Comparison of ENCODE assay signal across 13 mouse cellular contexts in the genomic region with DNA sequence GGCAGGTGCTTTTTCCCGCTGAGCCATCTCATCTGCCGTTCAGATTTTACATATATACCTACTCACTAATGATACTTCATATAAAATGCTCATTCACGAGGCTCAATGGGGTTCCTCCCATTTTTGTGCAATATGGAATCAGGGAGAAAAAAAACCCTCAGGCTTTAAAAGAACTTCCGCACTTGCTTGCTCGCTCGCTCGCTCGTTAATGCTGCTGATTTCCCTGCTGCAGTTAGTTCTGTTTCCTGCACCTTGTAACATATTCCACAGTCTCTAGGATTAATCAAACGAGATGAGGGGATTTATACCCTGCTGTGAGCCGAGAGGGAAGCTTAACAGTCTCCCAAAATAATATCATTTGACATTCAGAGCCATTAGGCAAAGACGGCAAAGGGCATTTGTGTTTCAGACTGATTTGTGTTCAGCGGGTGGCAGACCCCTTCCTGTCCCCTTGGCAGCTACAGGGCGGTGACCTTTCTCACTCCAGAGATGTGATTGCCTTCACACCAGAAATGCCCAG.
DNase-seq lines count a peak whose midpoint lies in the region; ATAC-seq and TF ChIP-seq lines count a peak whose summit lies in the region.
"Had no signal": no experiment of that assay in that cellular context is flagged by ENCODE, and none has a peak within 500 bp of the region (broad histone marks: within the 10 kb centered on the region; RNA-seq: fewer than 3 reads in every experiment).

No protein-coding gene starts in this region.

- H3K9ac ChIP-seq in forebrain, embryonic 16.5 days (replicated peaks; ENCODE audit: low read depth, low read length): peak overlapping the region; percentile 3; the same call in 1 of the 2 replicates
- H3K9ac ChIP-seq in limb, embryonic 12.5 days (replicated peaks): no peak overlapping the region
- H3K9ac ChIP-seq in neural tube, embryonic 13.5 days: 0 out of 2 replicates have a peak overlapping the region, but pooled peaks have one; percentile 22
- H3K9ac ChIP-seq: embryonic facial prominence, embryonic 12.5 days had no signal

- H3K27ac ChIP-seq in left cerebral cortex, adult 2 months: peak overlapping the region; percentile 4; the same call in 1 of the 2 replicates
- H3K27ac ChIP-seq in forebrain, embryonic 16.5 days (ENCODE audit: low read length): 0 out of 2 replicates have a peak overlapping the region, but pooled peaks have one; percentile 0
- H3K27ac ChIP-seq in limb, embryonic 12.5 days: no peak overlapping the region
- peak overlapping the region; percentile 80 for H3K27ac ChIP-seq in neural tube, embryonic 13.5 days (replicated peaks)
- H3K27ac ChIP-seq: embryonic facial prominence, embryonic 12.5 days; heart, adult 2 months had no signal

- WGBS in forebrain, embryonic 16.5 days: 13% methylated on average over 13 of the region's 13 CpGs
- WGBS in limb, embryonic 12.5 days: 13% methylated on average over 13 of the region's 13 CpGs
- whole genome bisulfite sequencing in neural tube, embryonic 13.5 days: 25% methylated on average over 13 of the region's 13 CpGs

- H3K9me3 ChIP-seq in forebrain, embryonic 16.5 days (ENCODE audit: control insufficient read depth, low read length): no peaks in the 10 kb centered on the region
- no peaks in the 10 kb centered on the region for H3K9me3 ChIP-seq in limb, embryonic 12.5 days
- no peaks in the 10 kb centered on the region for H3K9me3 ChIP-seq in neural tube, embryonic 13.5 days
- H3K9me3 ChIP-seq: embryonic facial prominence, embryonic 12.5 days had no signal

- peak overlapping the region; percentile 25 for H3K4me2 ChIP-seq in forebrain, embryonic 16.5 days (ENCODE audit: low read length)
- H3K4me2 ChIP-seq in limb, embryonic 12.5 days: peak overlapping the region; percentile 45
- H3K4me2 ChIP-seq in neural tube, embryonic 13.5 days: peak overlapping the region; percentile 32; the same call in 1 of the 2 replicates
- H3K4me2 ChIP-seq: embryonic facial prominence, embryonic 12.5 days had no signal

- no peaks in the 10 kb centered on the region for H3K36me3 ChIP-seq in forebrain, embryonic 16.5 days (ENCODE audit: control insufficient read depth, insufficient read depth)
- no peaks in the 10 kb centered on the region for H3K36me3 ChIP-seq in limb, embryonic 12.5 days
- no peaks in the 10 kb centered on the region for H3K36me3 ChIP-seq in neural tube, embryonic 13.5 days
- H3K36me3 ChIP-seq: embryonic facial prominence, embryonic 12.5 days had no signal

- H3K27me3 ChIP-seq in forebrain, embryonic 16.5 days (replicated peaks; ENCODE audit: control insufficient read depth, insufficient read depth, low read length): no peaks in the 10 kb centered on the region
- no peaks in the 10 kb centered on the region; the same call in 1 of the 2 replicates for H3K27me3 ChIP-seq in limb, embryonic 12.5 days
- H3K27me3 ChIP-seq in neural tube, embryonic 13.5 days: no peaks in the 10 kb centered on the region
- H3K27me3 ChIP-seq: embryonic facial prominence, embryonic 12.5 days had no signal

- peak in 1 of 2 experiments; percentile 6 for DNase-seq in left cerebral cortex, adult 2 months (ENCODE audit: extremely low spot score in 1 of 2, low spot score in 2 of 2)
- DNase-seq in left cerebral cortex, postnatal 14 days (ENCODE audit: low spot score in 2 of 2): no peak
- DNase-seq in adrenal gland, postnatal 10 days: no peak
- DNase-seq in thymus, postnatal 0 days (ENCODE audit: low spot score): no peak
- DNase-seq: adrenal gland, postnatal 36 days; cerebellum, adult 11 months; heart, adult 2 months; lung, adult 2 months; thymus, adult 2 months had no signal

- H3K4me1 ChIP-seq in forebrain, embryonic 16.5 days (replicated peaks; ENCODE audit: control insufficient read depth, insufficient read depth, low read length): peaks cover 19% of the 10 kb centered on the region
- H3K4me1 ChIP-seq in limb, embryonic 12.5 days (replicated peaks): peaks cover 20% of the 10 kb centered on the region
- peaks cover 28% of the 10 kb centered on the region for H3K4me1 ChIP-seq in neural tube, embryonic 13.5 days (replicated peaks)

- no peak for ATAC-seq in forebrain, embryonic 16.5 days
- no peak for ATAC-seq in limb, embryonic 12.5 days (ENCODE audit: insufficient number of reproducible peaks, insufficient read depth, low FRiP score, low TSS enrichment, low read depth)
- ATAC-seq in neural tube, embryonic 13.5 days (ENCODE audit: low read depth): no peak

- intact Hi-C loops in left cerebral cortex, adult 2 months (cut with DNase I): no loop called here
- intact Hi-C loops in left cerebral cortex, postnatal 14 days (cut with DNase I): no loop called here

- no peak overlapping the region for H3K4me3 ChIP-seq in left cerebral cortex, adult 2 months
- no peak overlapping the region for H3K4me3 ChIP-seq in forebrain, embryonic 16.5 days (replicated peaks; ENCODE audit: low read length)
- H3K4me3 ChIP-seq in limb, embryonic 12.5 days (replicated peaks): no peak overlapping the region
- H3K4me3 ChIP-seq in neural tube, embryonic 13.5 days: no peak overlapping the region
- H3K4me3 ChIP-seq: embryonic facial prominence, embryonic 12.5 days; heart, adult 2 months had no signal

- TF ChIP-seq CTCF in left cerebral cortex, adult 2 months (IDR thresholded peaks at IDR 0.05): no peak
